In genomic region chr5:142416070-142416775, GRCm38 (mm10) we compare ENCODE assay signal across 8 mouse cellular contexts. TPM values are rescaled to one million over a fixed set of nuclear protein-coding genes. Genes with fewer than 3 reads are reported as not detected.
DNase-seq lines count a peak whose midpoint lies in the region; ATAC-seq and TF ChIP-seq lines count a peak whose summit lies in the region.

No protein-coding gene starts in this region.

- no peak for DNase-seq in hindbrain, embryonic 11.5 days (ENCODE audit: low spot score)
- DNase-seq in hindbrain, embryonic 14.5 days (ENCODE audit: low spot score) = no peak
- DNase-seq in MEL (ENCODE audit: low read depth, low spot score) = peak; percentile 23
- DNase-seq in heart, postnatal 0 days (ENCODE audit: low spot score) = no peak
- no peak for DNase-seq in midbrain, postnatal 0 days (ENCODE audit: low spot score)
- no peak for DNase-seq in Muller cell, postnatal 12 days (ENCODE audit: inconsistent ontology term)
- no peak for DNase-seq in ovary, postnatal 10 days (ENCODE audit: low spot score)

- TF ChIP-seq EP300 in MEL (IDR thresholded peaks at IDR 0.05; ENCODE audit: low read depth in 1 of 2, low read length in 2 of 2) = no peak
- no peak for TF ChIP-seq EP300 in heart, postnatal 0 days (IDR thresholded peaks at IDR 0.05; ENCODE audit: low read depth)

- 20% methylated on average over 14 of the region's 14 CpGs for WGBS in hindbrain, embryonic 11.5 days
- 29% methylated on average over 14 of the region's 14 CpGs for WGBS in hindbrain, embryonic 14.5 days
- WGBS in heart, postnatal 0 days = 11% methylated on average over 14 of the region's 14 CpGs
- WGBS in midbrain, postnatal 0 days = 21% methylated on average over 14 of the region's 14 CpGs

- no peaks in the 10 kb centered on the region for H3K9me3 ChIP-seq in hindbrain, embryonic 11.5 days (ENCODE audit: control insufficient read depth, low read length)
- H3K9me3 ChIP-seq in hindbrain, embryonic 14.5 days (ENCODE audit: control insufficient read depth, low read length) = no peaks in the 10 kb centered on the region
- no peaks in the 10 kb centered on the region for H3K9me3 ChIP-seq in MEL (replicated peaks; ENCODE audit: insufficient read depth, low read length)
- no peaks in the 10 kb centered on the region for H3K9me3 ChIP-seq in heart, postnatal 0 days (replicated peaks; ENCODE audit: control insufficient read depth, low read length)
- H3K9me3 ChIP-seq in midbrain, postnatal 0 days (ENCODE audit: low read length) = no peaks in the 10 kb centered on the region

- H3K4me2 ChIP-seq in hindbrain, embryonic 11.5 days (replicated peaks; ENCODE audit: low read depth, low read length) = no peak overlapping the region
- H3K4me2 ChIP-seq in hindbrain, embryonic 14.5 days (replicated peaks) = no peak overlapping the region
- no peak overlapping the region; the same call in 1 of the 2 replicates for H3K4me2 ChIP-seq in heart, postnatal 0 days (ENCODE audit: low read depth, low read length)
- no peak overlapping the region for H3K4me2 ChIP-seq in midbrain, postnatal 0 days (ENCODE audit: low read depth, low read length, poor library complexity, severe bottlenecking)

- H3K4me3 ChIP-seq in hindbrain, embryonic 11.5 days (ENCODE audit: low read depth, low read length) = no peak overlapping the region
- H3K4me3 ChIP-seq in hindbrain, embryonic 14.5 days (replicated peaks; ENCODE audit: low read length) = no peak overlapping the region
- H3K4me3 ChIP-seq in MEL (ENCODE audit: control insufficient read depth in 1 of 2, insufficient read depth in 1 of 2, low read depth in 2 of 2, low read length in 2 of 2) = no peak overlapping the region
- no peak overlapping the region for H3K4me3 ChIP-seq in heart, postnatal 0 days (ENCODE audit: low read depth, low read length)
- H3K4me3 ChIP-seq in midbrain, postnatal 0 days (ENCODE audit: low read depth, low read length) = no peak overlapping the region

- H3K9ac ChIP-seq in hindbrain, embryonic 11.5 days (ENCODE audit: low read depth, low read length) = no peak overlapping the region
- no peak overlapping the region for H3K9ac ChIP-seq in hindbrain, embryonic 14.5 days
- H3K9ac ChIP-seq in MEL (ENCODE audit: control insufficient read depth, low read depth, low read length, poor library complexity, severe bottlenecking) = no peak overlapping the region
- 0 out of 2 replicates have a peak overlapping the region, but pooled peaks have one; percentile 18 for H3K9ac ChIP-seq in heart, postnatal 0 days (replicated peaks; ENCODE audit: low read depth, low read length)
- H3K9ac ChIP-seq in midbrain, postnatal 0 days (replicated peaks; ENCODE audit: low read length, poor library complexity, severe bottlenecking) = no peak overlapping the region

- no peaks in the 10 kb centered on the region for H3K36me3 ChIP-seq in hindbrain, embryonic 11.5 days (ENCODE audit: control insufficient read depth, insufficient read depth, low read length)
- H3K36me3 ChIP-seq in hindbrain, embryonic 14.5 days (replicated peaks; ENCODE audit: control insufficient read depth, insufficient read depth) = 0 out of 2 replicates have a peak, but pooled peaks cover 4% of the 10 kb centered on the region
- H3K36me3 ChIP-seq in MEL (ENCODE audit: control insufficient read depth in 1 of 2, insufficient read depth in 2 of 2, low read length in 2 of 2) = peaks cover 0 to 2% of the 10 kb centered on the region in 2 experiments; a peak in 3 of 4 replicates
- no peaks in the 10 kb centered on the region; the same call in 1 of the 2 replicates for H3K36me3 ChIP-seq in heart, postnatal 0 days (replicated peaks; ENCODE audit: control insufficient read depth, insufficient read depth, low read length)
- 0 out of 2 replicates have a peak, but pooled peaks cover 2% of the 10 kb centered on the region for H3K36me3 ChIP-seq in midbrain, postnatal 0 days (ENCODE audit: insufficient read depth, low read length)

- ATAC-seq in hindbrain, embryonic 11.5 days (ENCODE audit: low FRiP score) = no peak
- no peak for ATAC-seq in hindbrain, embryonic 14.5 days (ENCODE audit: low FRiP score)
- ATAC-seq in heart, postnatal 0 days (ENCODE audit: insufficient read depth, low read depth) = no peak
- no peak for ATAC-seq in midbrain, postnatal 0 days (ENCODE audit: low FRiP score)
- no peak for ATAC-seq in erythroblast, adult 5-6 weeks (replicated peaks; ENCODE audit: low FRiP score, poor library complexity, severe bottlenecking)

- peaks cover 10% of the 10 kb centered on the region for H3K79me2 ChIP-seq in MEL (ENCODE audit: control insufficient read depth, insufficient read depth, low read length, poor library complexity)

- H3K4me1 ChIP-seq in hindbrain, embryonic 11.5 days (replicated peaks; ENCODE audit: control insufficient read depth, insufficient read depth, low read length) = peaks cover 11% of the 10 kb centered on the region
- peaks cover 13% of the 10 kb centered on the region for H3K4me1 ChIP-seq in hindbrain, embryonic 14.5 days (replicated peaks; ENCODE audit: control insufficient read depth, insufficient read depth, low read length)
- H3K4me1 ChIP-seq in MEL (ENCODE audit: control insufficient read depth in 1 of 2, insufficient read depth in 2 of 2, low read length in 2 of 2) = peaks cover 2 to 3% of the 10 kb centered on the region in 2 experiments; a peak in 1 of 4 replicates
- peaks cover 25% of the 10 kb centered on the region for H3K4me1 ChIP-seq in heart, postnatal 0 days (ENCODE audit: control insufficient read depth, insufficient read depth)
- peaks cover 10% of the 10 kb centered on the region for H3K4me1 ChIP-seq in midbrain, postnatal 0 days (ENCODE audit: insufficient read depth, low read length)

- H3K27ac ChIP-seq in hindbrain, embryonic 11.5 days (ENCODE audit: low read depth, low read length) = peak overlapping the region; percentile 56; the same call in 1 of the 2 replicates
- no peak overlapping the region for H3K27ac ChIP-seq in hindbrain, embryonic 14.5 days
- no peak overlapping the region for H3K27ac ChIP-seq in MEL (ENCODE audit: control insufficient read depth, low read depth, low read length)
- peak overlapping the region; percentile 62 for H3K27ac ChIP-seq in heart, postnatal 0 days (ENCODE audit: low read depth)
- H3K27ac ChIP-seq in midbrain, postnatal 0 days (ENCODE audit: low read depth, low read length) = peak overlapping the region; percentile 26; the same call in 1 of the 2 replicates

- no peak for TF ChIP-seq POLR2A in MEL (IDR thresholded peaks at IDR 0.05; ENCODE audit: control insufficient read depth in 1 of 2, insufficient read depth in 1 of 2, low read depth in 1 of 2, low read length in 2 of 2, poor library complexity in 1 of 2)

- no peak for TF ChIP-seq CTCF in MEL (IDR thresholded peaks at IDR 0.05 in 2 of 3, conservative IDR thresholded peaks at IDR 0.05 in 1 of 3; ENCODE audit: control insufficient read depth in 1 of 3, insufficient read depth in 1 of 3, low read depth in 2 of 3, low read length in 3 of 3, poor library complexity in 1 of 3, severe bottlenecking in 1 of 3)
- no peak for TF ChIP-seq CTCF in heart, postnatal 0 days (IDR thresholded peaks at IDR 0.05; ENCODE audit: low read depth)
- TF ChIP-seq CTCF in midbrain, postnatal 0 days (IDR thresholded peaks at IDR 0.05) = no peak

- H3K27me3 ChIP-seq in hindbrain, embryonic 11.5 days (ENCODE audit: control insufficient read depth, insufficient read depth, low read length) = no peaks in the 10 kb centered on the region
- H3K27me3 ChIP-seq in hindbrain, embryonic 14.5 days (ENCODE audit: control insufficient read depth, insufficient read depth, low read length) = no peaks in the 10 kb centered on the region
- H3K27me3 ChIP-seq in MEL (ENCODE audit: control insufficient read depth in 1 of 2, insufficient read depth in 2 of 2, low read length in 2 of 2) = no peaks in the 10 kb centered on the region
- no peaks in the 10 kb centered on the region for H3K27me3 ChIP-seq in heart, postnatal 0 days (ENCODE audit: control insufficient read depth, insufficient read depth, low read length)
- no peaks in the 10 kb centered on the region for H3K27me3 ChIP-seq in midbrain, postnatal 0 days (ENCODE audit: insufficient read depth, low read length)

- TF ChIP-seq RAD21 in MEL (IDR thresholded peaks at IDR 0.05; ENCODE audit: low read depth, low read length) = no peak

TF ChIP-seq in MEL, 35 proteins besides CTCF, POLR2A, EP300 and RAD21:
- peak; percentile 27; the same call in 1 of the 2 replicates for TF ChIP-seq GATA1 (IDR thresholded peaks at IDR 0.05; ENCODE audit: low read depth, low read length)
- TF ChIP-seq ZNF384 (IDR thresholded peaks at IDR 0.05; ENCODE audit: low read depth, low read length) = no peak
- peak; percentile 48; the same call in 1 of the 2 replicates for TF ChIP-seq USF1 (IDR thresholded peaks at IDR 0.05; ENCODE audit: low read depth, low read length)

RNA-seq across cellular contexts. Expression of gene Foxk1, which starts 14.9 kb away (rescaled TPM):
- polyA plus RNA-seq in hindbrain, embryonic 11.5 days (2014; fragmentation: Nextera tagmentation; extraction: Ambion mirVana) = 4.0 and 4.1 TPM in 2 replicates
- polyA plus RNA-seq in hindbrain, embryonic 14.5 days (2014; fragmentation: Nextera tagmentation; extraction: Ambion mirVana) = 5.4 and 5.9 TPM in 2 replicates
- total RNA-seq in MEL (2012; rRNA removed) = 8.2 and 9.1 TPM in 2 replicates
- polyA plus RNA-seq in MEL (2012; ENCODE audit: insufficient read depth in 1 of 2, insufficient read length in 2 of 2, low read depth in 1 of 2, low replicate concordance in 2 of 2, missing spikeins in 1 of 2) = 10 to 100 TPM in 1 of 2 experiments, not detected in 1; 20.2 TPM
- 9.5 and 9.7 TPM in 2 replicates for total RNA-seq in heart, postnatal 0 days (2014; rRNA removed; ENCODE audit: low replicate concordance)
- 1.8 and 3.5 TPM in 2 replicates for polyA plus RNA-seq in heart, postnatal 0 days (2015; fragmentation: Nextera tagmentation; extraction: Ambion mirVana)
- 28.0 and 30.0 TPM in 2 replicates for total RNA-seq in midbrain, postnatal 0 days (2014; rRNA removed)
- polyA plus RNA-seq in midbrain, postnatal 0 days (2015; fragmentation: Nextera tagmentation; extraction: Ambion mirVana) = 4.9 and 7.1 TPM in 2 replicates
- 3.7 and 5.0 TPM in 2 replicates for total RNA-seq in erythroblast, adult 5-6 weeks (2015; ENCODE audit: low replicate concordance)
- 2.0 and 2.8 TPM in 2 replicates for total RNA-seq in erythroblast, adult 5-6 weeks (2017; ENCODE audit: low replicate concordance)

RNA-seq across cellular contexts. Expression of gene Ap5z1, which starts 47.5 kb away (rescaled TPM):
- 9.2 and 9.6 TPM in 2 replicates for polyA plus RNA-seq in hindbrain, embryonic 11.5 days (2014; fragmentation: Nextera tagmentation; extraction: Ambion mirVana)
- 12.6 and 12.9 TPM in 2 replicates for polyA plus RNA-seq in hindbrain, embryonic 14.5 days (2014; fragmentation: Nextera tagmentation; extraction: Ambion mirVana)
- 4.4 and 5.1 TPM in 2 replicates for total RNA-seq in MEL (2012; rRNA removed)
- polyA plus RNA-seq in MEL (2012; ENCODE audit: insufficient read depth in 1 of 2, insufficient read length in 2 of 2, low read depth in 1 of 2, low replicate concordance in 2 of 2, missing spikeins in 1 of 2) = 10 to 100 TPM in 1 of 2 experiments, not detected in 1; 13.5 TPM
- total RNA-seq in heart, postnatal 0 days (2014; rRNA removed; ENCODE audit: low replicate concordance) = 8.2 and 14.1 TPM in 2 replicates
- 3.9 and 5.7 TPM in 2 replicates for polyA plus RNA-seq in heart, postnatal 0 days (2015; fragmentation: Nextera tagmentation; extraction: Ambion mirVana)
- 11.5 and 15.3 TPM in 2 replicates for total RNA-seq in midbrain, postnatal 0 days (2014; rRNA removed)
- 6.6 and 7.1 TPM in 2 replicates for polyA plus RNA-seq in midbrain, postnatal 0 days (2015; fragmentation: Nextera tagmentation; extraction: Ambion mirVana)
- total RNA-seq in erythroblast, adult 5-6 weeks (2015; ENCODE audit: low replicate concordance) = 4.2 and 4.8 TPM in 2 replicates
- total RNA-seq in erythroblast, adult 5-6 weeks (2017; ENCODE audit: low replicate concordance) = 3.3 and 3.7 TPM in 2 replicates

Comparison
In these comparisons a context has a peak if more than half of its experiments do, and no peak if none do; other contexts are left out.
1. H3K27ac ChIP-seq: peak in hindbrain, embryonic 11.5 days (single experiment), heart, postnatal 0 days (single experiment) and midbrain, postnatal 0 days (single experiment); none in hindbrain, embryonic 14.5 days (single experiment) and MEL (single experiment).